Mouse (Mus musculus) hindbrain, embryonic 11.5 days (tissue): ENCODE measurements at regions not wholly inside any gene's neighbourhood (a gene's known extent, or its start where the extent isn't known, plus 50 kb on each side); places are given as distances from the start of the nearest gene placed in this dataset.

ENCODE experiments used
- ATAC-seq: fragments of 200-750 bp; cut with Nextera tagmentation; 2 replicates; pipeline ENCODE4 v1.8.0; 2017; ENCODE audit warnings: mild to moderate bottlenecking, moderate TSS enrichment, moderate library complexity; ENCODE audit not compliant: low FRiP score
- DNase-seq: peaks from one replicate; pipeline ENCODE4 v3.0.0-alpha.2; 2015; ENCODE audit warnings: low spot score
- H3K27ac ChIP-seq: fragments of 300-500 bp; sonication (generic); 2 replicates; pipeline ENCODE4 v1.5.1; 2014; ENCODE audit warnings: mild to moderate bottlenecking, low read depth, low read length
- H3K27me3 ChIP-seq: fragments of 300-500 bp; sonication (generic); 2 replicates; pipeline ENCODE4 v1.6.1; 2014; ENCODE audit warnings: mild to moderate bottlenecking, low read length, moderate library complexity, mixed read lengths; ENCODE audit not compliant: control insufficient read depth, insufficient read depth
- H3K36me3 ChIP-seq: fragments of 300-500 bp; sonication (generic); 2 replicates; pipeline ENCODE4 v1.6.1; 2014; ENCODE audit warnings: mild to moderate bottlenecking, low read length, moderate library complexity, mixed read lengths; ENCODE audit not compliant: control insufficient read depth, insufficient read depth
- H3K4me1 ChIP-seq: fragments of 300-500 bp; sonication (generic); replicated peaks from 2 replicates; pipeline ENCODE4 v1.6.1; 2014; ENCODE audit warnings: low read length, mixed read lengths; ENCODE audit not compliant: control insufficient read depth, insufficient read depth
- H3K4me2 ChIP-seq: fragments of 300-500 bp; sonication (generic); replicated peaks from 2 replicates; pipeline ENCODE4 v1.6.1; 2014; ENCODE audit warnings: mild to moderate bottlenecking, low read depth, low read length
- H3K4me3 ChIP-seq: fragments of 300-500 bp; sonication (generic); 2 replicates; pipeline ENCODE4 v1.5.1; 2014; ENCODE audit warnings: low read depth, low read length
- H3K9ac ChIP-seq: fragments of 300-500 bp; sonication (generic); 2 replicates; pipeline ENCODE4 v1.6.1; 2014; ENCODE audit warnings: low read depth, low read length
- H3K9me3 ChIP-seq: fragments of 300-500 bp; sonication (generic); 2 replicates; pipeline ENCODE4 v1.6.1; 2016; ENCODE audit warnings: low read length; ENCODE audit not compliant: control insufficient read depth
- WGBS: fragments of 180-500 bp; shearing (Covaris S2); extraction: QIAGEN DNeasy Blood & Tissue Kit; methylation state at CpG from one replicate; pipeline ENCODE4 v1.1.7; 2014; 5-methylcytosine and 5-hydroxymethylcytosine counted together

DNA sequence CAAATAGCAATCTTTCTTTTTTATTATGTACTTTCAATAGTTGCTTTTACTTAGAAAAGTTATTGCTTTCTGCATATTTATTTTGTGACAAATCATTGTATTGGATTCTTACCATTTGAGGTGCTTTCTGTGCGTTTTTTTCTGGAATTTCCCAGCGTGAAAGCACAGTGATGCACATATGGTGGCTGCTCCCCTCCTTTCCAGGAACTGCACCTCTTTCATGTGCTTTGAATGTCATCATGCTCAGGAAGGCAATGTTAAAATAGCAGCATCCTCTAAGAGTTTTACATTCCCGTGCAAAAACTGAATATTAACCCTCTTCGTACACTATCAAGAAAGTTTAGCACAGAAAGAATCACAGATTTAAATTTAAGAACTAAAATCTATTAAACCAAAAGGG is 279.8 kb upstream of the Eif4g2 start:
- no peak for DNase-seq
- H3K27ac ChIP-seq: no peak overlapping the region
- H3K9me3 ChIP-seq: no peaks in the 10 kb centered on the region
- no peak overlapping the region for H3K4me2 ChIP-seq
- no peak overlapping the region for H3K4me3 ChIP-seq
- no peaks in the 10 kb centered on the region for H3K4me1 ChIP-seq
- WGBS: 86% methylated on average over 4 of the region's 4 CpGs
- H3K36me3 ChIP-seq: no peaks in the 10 kb centered on the region
- no peaks in the 10 kb centered on the region for H3K27me3 ChIP-seq
- ATAC-seq: no peak
- no peak overlapping the region for H3K9ac ChIP-seq

DNA sequence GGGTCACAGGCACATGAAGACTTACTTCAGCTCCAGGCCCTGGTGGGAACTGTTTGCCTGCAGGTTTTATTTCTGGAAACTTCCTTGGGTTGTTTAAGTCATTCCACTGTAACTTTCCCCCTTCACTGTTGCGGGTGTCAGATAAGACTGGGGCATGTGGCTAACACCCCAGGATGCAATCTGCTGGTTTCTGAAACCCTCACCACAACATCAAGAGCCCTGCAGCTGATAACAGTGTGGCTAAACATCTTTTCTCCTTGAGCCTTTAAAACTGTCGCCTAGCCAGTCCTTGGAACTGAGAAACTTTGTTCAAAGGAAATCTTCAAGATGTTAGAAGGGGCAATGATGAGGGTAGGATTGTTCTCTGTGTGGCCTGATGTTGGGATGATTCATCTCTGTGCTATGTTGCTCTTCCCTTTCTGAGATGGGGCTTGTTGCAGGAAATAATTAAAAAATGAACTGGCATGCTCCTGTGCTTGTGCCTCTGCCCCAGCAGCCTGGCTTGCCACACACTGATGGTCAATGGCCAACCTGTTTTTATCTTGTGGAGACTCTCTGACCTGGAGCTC is 272.3 kb upstream of the Eif4g2 start:
- Histone ChIP-seq H3K9ac (no peak overlapping the region), H3K9me3 (no peaks in the 10 kb centered on the region), H3K27ac (no peak overlapping the region), H3K4me3 (no peak overlapping the region), H3K4me1 (no peaks in the 10 kb centered on the region), H3K36me3 (no peaks in the 10 kb centered on the region), H3K27me3 (no peaks in the 10 kb centered on the region), H3K4me2 (no peak overlapping the region)
- WGBS: 83% methylated on average over 2 of the region's 2 CpGs
- DNase-seq: no peak
- no peak for ATAC-seq

DNA sequence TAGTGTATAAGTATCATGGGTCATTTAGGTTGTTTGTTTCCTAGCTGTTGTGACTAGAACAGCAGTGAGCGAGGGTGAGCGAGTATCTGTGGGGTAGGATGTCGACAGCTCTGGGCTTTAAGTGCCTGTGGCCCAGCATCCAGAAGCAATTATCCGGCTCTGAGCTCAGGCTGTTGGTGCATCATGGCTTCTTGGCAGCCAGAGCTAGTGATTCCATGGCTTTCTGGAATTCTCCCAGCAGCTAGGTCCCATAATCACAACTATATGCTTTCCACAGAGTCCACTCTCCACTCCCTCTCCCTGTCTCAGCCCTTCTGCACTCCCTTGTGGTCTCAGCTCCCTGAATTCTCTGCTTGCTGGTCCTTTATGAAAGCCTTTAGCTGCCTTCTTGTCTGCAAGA is 271.2 kb upstream of the Eif4g2 start:
- DNase-seq: no peak
- Histone ChIP-seq H3K4me3 (no peak overlapping the region), H3K9me3 (no peaks in the 10 kb centered on the region), H3K9ac (no peak overlapping the region), H3K4me2 (no peak overlapping the region), H3K27ac (no peak overlapping the region), H3K36me3 (no peaks in the 10 kb centered on the region), H3K4me1 (no peaks in the 10 kb centered on the region), H3K27me3 (no peaks in the 10 kb centered on the region)
- 88% methylated on average over 4 of the region's 4 CpGs for WGBS
- ATAC-seq: no peak

DNA sequence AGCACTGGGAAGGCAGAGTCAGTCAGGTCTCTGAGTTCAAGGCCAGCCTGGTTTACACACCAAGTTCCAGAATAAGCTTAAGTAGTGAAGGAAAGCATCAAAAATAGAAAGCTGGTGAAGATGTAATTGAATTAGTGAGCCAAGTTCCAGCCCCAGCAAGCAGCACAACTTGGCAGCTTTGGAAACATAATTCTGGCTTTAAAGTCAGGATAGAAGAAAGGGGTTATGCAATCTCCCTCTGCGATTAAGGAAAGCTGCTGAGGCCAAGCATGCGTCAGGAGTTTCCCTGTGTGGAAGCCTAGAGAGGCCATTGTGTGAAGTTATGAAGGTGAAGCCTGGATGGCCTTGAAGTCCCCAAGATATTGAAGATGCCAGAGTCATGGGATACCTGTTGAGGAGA is 269.3 kb upstream of the Eif4g2 start:
- no peaks in the 10 kb centered on the region for H3K4me1 ChIP-seq
- H3K36me3 ChIP-seq: no peaks in the 10 kb centered on the region
- H3K27ac ChIP-seq: no peak overlapping the region
- no peak overlapping the region for H3K4me3 ChIP-seq
- no peaks in the 10 kb centered on the region for H3K9me3 ChIP-seq
- H3K4me2 ChIP-seq: no peak overlapping the region
- ATAC-seq (no peak), DNase-seq (no peak)
- H3K9ac ChIP-seq: no peak overlapping the region
- WGBS: 88% methylated on average over 2 of the region's 2 CpGs
- H3K27me3 ChIP-seq: no peaks in the 10 kb centered on the region

- DNase-seq: no peak
- Histone ChIP-seq H3K4me1 (no peaks in the 10 kb centered on the region), H3K4me3 (no peak overlapping the region), H3K4me2 (no peak overlapping the region), H3K36me3 (no peaks in the 10 kb centered on the region), H3K27ac (no peak overlapping the region), H3K27me3 (no peaks in the 10 kb centered on the region), H3K9ac (no peak overlapping the region), H3K9me3 (no peaks in the 10 kb centered on the region)
- WGBS: 96% methylated on average over 1 of the region's 1 CpGs
- ATAC-seq: no peak
Observed at GRCm38 (mm10) chr7:111345117-111345516, 262.3 kb upstream of the Eif4g2 start.

DNA sequence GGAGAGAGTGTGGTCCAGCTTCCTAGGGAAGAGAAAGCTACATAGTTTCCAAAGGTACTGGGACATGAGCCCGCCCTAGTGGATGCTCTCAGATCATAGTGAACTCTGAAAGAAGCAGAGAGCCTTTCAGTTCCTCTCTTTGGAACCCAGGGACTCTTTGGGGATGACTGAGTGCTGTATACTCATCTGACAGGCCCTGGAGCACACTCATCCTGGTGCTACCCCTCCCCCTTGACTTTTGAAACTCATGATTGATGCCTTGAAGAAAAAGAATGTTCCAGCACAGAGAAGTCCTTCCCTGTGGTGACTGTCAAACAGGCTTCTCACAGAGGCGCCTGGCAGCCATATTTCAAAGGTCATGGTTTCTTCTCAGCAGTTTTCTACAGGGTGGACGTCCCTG is 254.2 kb upstream of the Eif4g2 start:
- no peak overlapping the region for H3K27ac ChIP-seq
- no peak overlapping the region for H3K4me2 ChIP-seq
- no peaks in the 10 kb centered on the region for H3K9me3 ChIP-seq
- DNase-seq: no peak
- no peaks in the 10 kb centered on the region for H3K4me1 ChIP-seq
- no peak overlapping the region for H3K4me3 ChIP-seq
- no peaks in the 10 kb centered on the region for H3K36me3 ChIP-seq
- no peak overlapping the region for H3K9ac ChIP-seq
- H3K27me3 ChIP-seq: no peaks in the 10 kb centered on the region
- no peak for ATAC-seq
- 60% methylated on average over 3 of the region's 3 CpGs for WGBS

DNA sequence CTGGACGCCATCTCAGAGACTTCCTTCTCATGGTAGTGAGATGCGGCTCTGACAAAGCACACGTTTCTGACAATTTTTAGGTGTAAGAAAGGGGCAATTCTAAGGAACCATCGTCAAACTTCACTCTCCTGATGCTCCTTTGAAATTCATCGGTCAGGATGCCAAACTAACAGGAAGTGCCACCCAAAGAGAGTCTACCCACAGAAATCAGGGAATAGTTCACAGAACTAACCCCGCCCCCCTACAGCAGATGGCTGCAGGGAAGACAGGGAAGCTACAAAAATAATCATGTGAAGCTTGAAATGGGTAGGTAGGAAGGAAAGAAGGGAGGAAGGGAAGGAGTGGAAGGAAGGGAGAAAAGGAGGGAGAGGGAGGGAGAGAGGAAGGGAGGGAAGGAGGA is 240.1 kb upstream of the Eif4g2 start:
- WGBS: 86% methylated on average over 6 of the region's 6 CpGs
- no peak for ATAC-seq

GRCm38 (mm10) chr7:111319917-111320316 is 237.1 kb upstream of the Eif4g2 start:
- H3K36me3 ChIP-seq: no peaks in the 10 kb centered on the region
- ATAC-seq: no peak
- 79% methylated on average over 1 of the region's 1 CpGs for WGBS

More for the DNA sequence above, 240.1 kb upstream of the Eif4g2 start:
- H3K9ac ChIP-seq: no peak overlapping the region
- no peaks in the 10 kb centered on the region for H3K36me3 ChIP-seq
- H3K9me3 ChIP-seq: no peaks in the 10 kb centered on the region
- H3K4me1 ChIP-seq: no peaks in the 10 kb centered on the region
- H3K4me2 ChIP-seq: no peak overlapping the region
- H3K27ac ChIP-seq: no peak overlapping the region
- H3K4me3 ChIP-seq: no peak overlapping the region
- no peaks in the 10 kb centered on the region for H3K27me3 ChIP-seq
- DNase-seq: no peak

DNA sequence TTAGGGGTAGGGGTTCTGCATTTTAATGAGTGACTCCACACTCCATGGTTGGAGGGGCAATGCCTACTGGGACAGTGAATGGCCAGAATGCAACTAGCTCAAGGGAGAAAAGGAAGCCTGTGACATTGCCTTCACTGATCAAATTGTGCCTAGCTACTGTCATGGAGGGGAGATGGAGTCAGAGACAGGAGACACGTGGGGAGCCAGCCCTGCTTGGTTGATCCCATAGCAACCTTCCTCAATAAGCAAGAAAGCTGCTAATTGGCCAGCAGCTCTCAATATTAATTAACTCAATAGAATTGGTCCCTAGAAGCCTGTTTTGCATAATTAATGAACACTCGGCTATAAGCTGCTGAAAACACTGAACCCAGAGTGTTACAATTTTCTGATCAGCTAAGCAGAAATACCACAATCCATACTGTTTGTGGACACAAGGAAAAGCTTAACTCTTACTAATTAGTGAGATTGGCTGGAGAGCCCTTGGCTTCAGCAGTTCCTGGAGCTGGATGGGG is 233.7 kb upstream of the Eif4g2 start:
- DNase-seq: no peak
- Histone ChIP-seq H3K4me3 (no peak overlapping the region), H3K4me1 (no peaks in the 10 kb centered on the region), H3K9me3 (no peaks in the 10 kb centered on the region), H3K27me3 (no peaks in the 10 kb centered on the region), H3K36me3 (no peaks in the 10 kb centered on the region), H3K9ac (no peak overlapping the region), H3K27ac (no peak overlapping the region), H3K4me2 (no peak overlapping the region)
- 78% methylated on average over 2 of the region's 2 CpGs for WGBS
- no peak for ATAC-seq

More at GRCm38 (mm10) chr7:111319917-111320316, 237.1 kb upstream of the Eif4g2 start:
- no peak overlapping the region for H3K4me2 ChIP-seq
- H3K9ac ChIP-seq: no peak overlapping the region
- no peak overlapping the region for H3K4me3 ChIP-seq
- H3K27ac ChIP-seq: no peak overlapping the region
- H3K4me1 ChIP-seq: no peaks in the 10 kb centered on the region
- no peak for DNase-seq
- H3K9me3 ChIP-seq: no peaks in the 10 kb centered on the region
- no peaks in the 10 kb centered on the region for H3K27me3 ChIP-seq
